Mouse (Mus musculus): Measurements from ENCODE around the gene Suox.
"Not testable (repeated sequence)": the region's sequence is repeated elsewhere in the genome, so short reads cannot be mapped to it uniquely, and the experiment has no call there.

The Suox gene

GRCm38 (mm10) chr10:128627398-128628317 lies 46.2 kb downstream of the Suox start:
- no peak for DNase-seq (ENCODE audit: low read depth in 2 of 2, low spot score in 2 of 2)

GRCm38 (mm10) chr10:128626311-128627310 lies 47.3 kb downstream of the Suox start, which contains the start of gene Rps26:
TSS of gene Rps26 (minus strand) at chr10:128626747.
- peak; percentile 88 to 90 for DNase-seq (ENCODE audit: low read depth in 2 of 2, low spot score in 2 of 2)

- DNase-seq (ENCODE audit: low read depth in 2 of 2, low spot score in 2 of 2): no peak
Measured at GRCm38 (mm10) chr10:128625287-128625894, 48.5 kb downstream of the Suox start.

- DNase-seq (ENCODE audit: low read depth in 2 of 2, low spot score in 2 of 2): not testable (repeated sequence)
Measured at GRCm38 (mm10) chr10:128623106-128623613, 50.7 kb downstream of the Suox start.

DNA sequence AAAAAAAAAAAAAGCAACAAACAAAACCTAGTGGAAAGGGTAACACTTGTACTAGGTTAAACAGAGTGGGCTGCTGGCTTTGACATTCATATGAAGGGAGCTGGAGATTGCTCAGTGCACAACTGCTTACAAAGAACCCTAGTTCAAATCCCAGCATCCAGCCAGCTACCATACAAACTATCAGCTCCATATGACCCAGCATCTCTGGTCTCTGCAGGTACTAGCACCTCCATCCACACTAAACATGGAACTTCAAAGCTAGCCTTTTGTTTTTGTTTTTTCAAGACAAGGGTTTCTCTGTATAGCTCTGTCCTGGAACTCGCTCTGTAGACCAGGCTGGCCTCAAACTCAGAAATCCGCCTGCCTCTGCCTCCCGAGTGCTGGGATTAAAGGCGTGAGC lies 51.2 kb downstream of the Suox start:
- no peak for DNase-seq (ENCODE audit: low read depth in 2 of 2, low spot score in 2 of 2)

DNA sequence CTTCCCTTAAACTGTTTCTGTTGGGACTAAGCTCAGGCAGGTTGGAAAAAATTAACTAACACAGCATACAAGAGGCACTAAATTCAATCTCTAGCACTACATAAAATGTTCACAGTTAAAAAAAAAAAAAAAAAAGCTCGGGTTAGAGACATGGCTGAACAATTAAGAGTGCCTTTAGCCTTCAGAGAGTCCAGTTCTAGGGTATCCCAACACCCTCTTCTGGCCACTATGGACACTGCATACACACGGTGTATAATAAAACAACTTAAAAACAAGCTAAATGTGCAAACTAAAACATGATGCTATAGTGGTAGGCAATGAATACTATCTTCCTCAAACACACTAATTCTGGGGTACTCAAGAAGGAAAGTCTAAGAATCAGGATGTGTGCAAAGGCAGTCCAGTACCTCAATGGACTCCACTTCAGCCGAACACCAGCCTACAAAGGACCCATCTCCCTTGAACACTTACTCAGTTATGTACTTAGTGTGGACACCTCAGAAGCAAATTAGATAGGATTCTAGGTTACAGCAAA lies 51.8 kb downstream of the Suox start:
- no peak for DNase-seq (ENCODE audit: low read depth in 2 of 2, low spot score in 2 of 2)

- DNase-seq (ENCODE audit: low read depth in 2 of 2, low spot score in 2 of 2): no peak
Measured at GRCm38 (mm10) chr10:128620241-128620640, 53.6 kb downstream of the Suox start.
